Mouse (Mus musculus): Measurements from ENCODE around the gene Saysd1.
A peak's percentile ranks its signal among the peaks of the same experiment; 100 is the strongest.

The Saysd1 gene

GRCm38 (mm10) chr14:20164438-20164837, 26.1 kb upstream of the Saysd1 start:
- no peak for DNase-seq (ENCODE audit: low spot score in 2 of 2)

- no peak for DNase-seq (ENCODE audit: low spot score in 2 of 2)
Observed at GRCm38 (mm10) chr14:20162686-20163085, 24.4 kb upstream of the Saysd1 start.

GRCm38 (mm10) chr14:20158727-20159681, 20.7 kb upstream of the Saysd1 start:
- DNase-seq (ENCODE audit: low spot score in 2 of 2) = no peak

GRCm38 (mm10) chr14:20157595-20157994, 19.3 kb upstream of the Saysd1 start:
- no peak for DNase-seq (ENCODE audit: low spot score in 2 of 2)

GRCm38 (mm10) chr14:20155718-20156117, 17.4 kb upstream of the Saysd1 start:
- no peak for DNase-seq (ENCODE audit: low spot score in 2 of 2)

- DNase-seq (ENCODE audit: low spot score in 2 of 2) = no peak
Observed at GRCm38 (mm10) chr14:20154937-20155336, 16.6 kb upstream of the Saysd1 start.

- no peak for DNase-seq (ENCODE audit: low spot score in 2 of 2)
Observed at GRCm38 (mm10) chr14:20154245-20154644, 15.9 kb upstream of the Saysd1 start.

- DNase-seq (ENCODE audit: low spot score in 2 of 2) = no peak
Observed at GRCm38 (mm10) chr14:20149127-20150080, 11.1 kb upstream of the Saysd1 start.

- DNase-seq (ENCODE audit: low spot score in 2 of 2) = no peak
Observed at GRCm38 (mm10) chr14:20148514-20148913, 10.2 kb upstream of the Saysd1 start.

GRCm38 (mm10) chr14:20147854-20148253, 9.5 kb upstream of the Saysd1 start:
- no peak for DNase-seq (ENCODE audit: low spot score in 2 of 2)

- DNase-seq (ENCODE audit: low spot score in 2 of 2) = no peak
Observed at GRCm38 (mm10) chr14:20144093-20144492, 5.8 kb upstream of the Saysd1 start.

GRCm38 (mm10) chr14:20134965-20135671, 3.2 kb downstream of the Saysd1 start:
- DNase-seq (ENCODE audit: low spot score in 2 of 2) = no peak

- no peak for DNase-seq (ENCODE audit: low spot score in 2 of 2)
Observed at GRCm38 (mm10) chr14:20128162-20128561, 10.2 kb downstream of the Saysd1 start.

GRCm38 (mm10) chr14:20127406-20128087, 10.8 kb downstream of the Saysd1 start:
- no peak for DNase-seq (ENCODE audit: low spot score in 2 of 2)

GRCm38 (mm10) chr14:20120868-20121267, 17.5 kb downstream of the Saysd1 start:
- peak; percentile 69 to 82 for DNase-seq (ENCODE audit: low spot score in 2 of 2)

GRCm38 (mm10) chr14:20120012-20120411, 18.3 kb downstream of the Saysd1 start:
- DNase-seq (ENCODE audit: low spot score in 2 of 2) = no peak

GRCm38 (mm10) chr14:20116149-20116605, 22.2 kb downstream of the Saysd1 start:
- no peak for DNase-seq (ENCODE audit: low spot score in 2 of 2)

GRCm38 (mm10) chr14:20114951-20115350, 23.4 kb downstream of the Saysd1 start:
- DNase-seq (ENCODE audit: low spot score in 2 of 2) = no peak

GRCm38 (mm10) chr14:20113964-20114363, 24.4 kb downstream of the Saysd1 start:
- DNase-seq (ENCODE audit: low spot score in 2 of 2) = peak; percentile 74 to 92

- DNase-seq (ENCODE audit: low spot score in 2 of 2) = no peak
Observed at GRCm38 (mm10) chr14:20113189-20113961, 25.0 kb downstream of the Saysd1 start.

All from spleen, postnatal 4 days (tissue).